Mouse (Mus musculus) gonadal fat pad, adult 2 months (tissue): Measurements from ENCODE around the gene Ntrk3. TPM values are rescaled to one million over a fixed set of nuclear protein-coding genes. Genes with fewer than 3 reads are reported as not detected.
A peak's percentile ranks its signal among the peaks of the same experiment; 100 is the strongest.

Experiments used
- DNase-seq: peaks from one replicate; pipeline ENCODE4 v3.0.0-alpha.2; 2012; ENCODE audit warnings: low read depth
- polyA plus RNA-seq: library from polyadenylated mRNA; depleted of rRNA; stranded (reverse); fragments of >200 nt; gene quantifications from 2 replicates; pipeline ENCODE4 v1.2.3, GENCODE M21; 2012

The Ntrk3 gene
- polyA plus RNA-seq, 1 experiment, result 12.8 TPM

DNA sequence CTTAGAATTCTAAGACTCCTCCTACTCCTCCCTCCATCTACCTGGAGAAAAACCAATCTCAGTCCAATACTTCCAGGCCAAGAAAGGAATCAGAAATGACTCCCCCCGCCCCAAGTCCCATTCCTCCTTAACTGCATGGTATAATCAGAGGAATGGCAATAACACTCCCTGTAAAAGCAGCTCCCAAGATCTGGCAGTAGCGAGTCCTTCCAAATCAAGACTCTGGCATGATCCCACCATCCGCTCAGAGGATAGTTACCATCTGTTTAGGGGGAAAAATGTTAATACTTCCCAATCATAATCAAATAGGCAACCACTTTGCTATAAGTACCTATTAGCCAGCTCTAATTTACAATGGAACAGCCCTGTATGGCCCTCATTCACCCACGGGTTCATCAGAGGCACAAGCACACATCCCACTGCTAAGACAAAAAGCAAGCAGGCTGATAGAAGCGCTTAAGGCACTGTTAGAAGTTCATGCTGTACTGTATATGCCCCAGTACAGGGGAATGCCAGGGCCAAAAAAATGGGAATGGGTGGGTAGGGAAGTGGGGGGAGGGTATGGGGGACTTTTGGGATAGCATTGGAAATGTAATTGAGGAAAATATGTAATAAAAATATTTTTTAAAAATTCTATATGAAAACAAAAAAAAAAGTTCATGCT, 294.3 kb downstream of the Ntrk3 start:
- DNase-seq, result no peak

DNA sequence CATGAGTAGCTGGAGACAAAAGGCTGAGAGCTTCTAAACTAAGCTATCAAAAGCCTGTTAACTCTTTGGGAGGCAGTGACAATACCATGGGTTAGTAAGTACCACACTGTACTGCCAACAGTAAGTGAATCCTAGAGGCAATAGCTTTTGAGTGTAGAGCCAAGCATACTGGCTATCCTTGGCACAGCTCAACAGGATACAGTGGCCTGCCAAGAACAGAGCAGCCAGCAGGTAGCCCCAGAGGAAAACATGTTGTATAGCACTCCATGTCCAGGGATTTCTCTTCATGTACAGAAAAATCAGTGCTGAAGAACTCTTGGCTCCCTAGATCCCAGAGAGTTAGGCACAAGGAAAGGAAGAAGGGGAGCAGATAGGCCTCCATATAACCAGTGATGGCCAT, 296.1 kb downstream of the Ntrk3 start:
- DNase-seq, result no peak

DNA sequence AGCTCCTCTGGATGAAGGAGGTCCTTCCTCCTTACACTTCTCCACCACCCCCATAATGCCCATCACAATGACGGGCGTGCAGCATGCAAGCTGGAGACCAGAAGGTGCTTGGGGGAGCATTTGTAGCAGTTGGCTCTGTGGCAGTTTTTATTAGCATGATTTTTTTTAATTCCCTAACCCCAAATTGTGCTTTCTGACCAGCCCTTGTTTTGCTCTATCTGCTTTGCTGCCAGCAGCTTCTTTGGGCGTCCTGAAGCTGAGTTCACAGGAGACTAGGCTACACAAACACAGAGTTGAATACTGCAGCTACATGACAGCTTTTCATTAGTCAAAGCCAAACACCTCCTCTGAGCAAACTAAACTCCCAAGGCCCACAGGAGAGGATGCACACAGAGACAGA, 296.9 kb downstream of the Ntrk3 start:
- DNase-seq, result no peak

DNA sequence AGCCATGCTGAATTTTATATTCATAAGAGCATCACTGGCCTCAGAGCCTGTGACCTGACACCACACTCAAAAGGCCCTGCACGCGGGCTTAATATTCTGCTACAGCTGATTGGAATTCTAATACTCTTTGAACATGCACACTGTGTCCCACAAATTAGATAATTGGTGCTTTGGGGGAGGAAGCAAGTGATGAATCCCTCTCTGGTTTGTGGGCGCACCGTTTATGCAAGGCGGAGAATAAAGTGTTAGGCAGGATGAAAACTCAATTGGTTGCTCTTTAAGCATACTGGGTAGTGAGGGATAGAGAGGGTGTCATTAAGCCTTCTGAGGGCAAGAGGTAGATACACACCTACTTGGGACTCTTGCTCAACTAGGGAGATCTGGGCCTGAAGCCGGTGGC, 297.3 kb downstream of the Ntrk3 start:
- no peak for DNase-seq

DNA sequence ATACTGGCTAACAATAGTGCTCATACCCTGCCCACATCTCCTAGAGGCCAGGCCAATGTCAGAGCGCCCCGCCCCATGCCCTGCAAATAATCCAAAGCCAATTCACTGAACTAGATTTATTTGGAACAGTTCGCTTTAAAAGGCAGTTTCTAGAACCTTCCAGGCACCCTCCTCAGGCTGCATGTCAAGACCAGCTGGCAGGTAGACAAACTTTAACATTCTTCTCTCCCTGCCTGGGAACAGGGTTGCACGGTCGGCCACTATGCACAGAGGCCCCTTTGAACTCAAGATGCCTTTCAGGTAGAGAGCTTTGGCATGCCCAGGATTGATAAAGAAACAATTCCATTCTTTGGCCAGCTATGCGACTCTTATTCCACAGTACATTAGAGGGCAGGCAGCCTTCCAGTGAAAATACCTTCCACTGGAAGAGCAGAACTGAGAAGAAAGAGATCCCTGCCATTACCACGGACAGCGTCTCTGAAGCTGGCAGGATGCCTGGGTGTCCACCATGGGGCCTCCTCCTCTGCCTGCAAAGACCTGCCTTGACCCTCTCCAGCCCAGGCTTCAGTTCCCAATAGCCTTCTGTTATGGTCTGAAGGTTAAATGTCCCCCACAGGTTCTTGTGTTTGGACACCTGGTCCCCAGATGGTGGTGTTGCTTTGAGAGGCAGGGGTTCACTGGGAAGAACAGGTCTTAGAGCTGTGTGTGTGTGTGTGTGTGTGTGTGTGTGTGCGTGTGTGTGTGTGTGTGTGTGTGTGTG, 298.3 kb downstream of the Ntrk3 start:
- no peak for DNase-seq

DNA sequence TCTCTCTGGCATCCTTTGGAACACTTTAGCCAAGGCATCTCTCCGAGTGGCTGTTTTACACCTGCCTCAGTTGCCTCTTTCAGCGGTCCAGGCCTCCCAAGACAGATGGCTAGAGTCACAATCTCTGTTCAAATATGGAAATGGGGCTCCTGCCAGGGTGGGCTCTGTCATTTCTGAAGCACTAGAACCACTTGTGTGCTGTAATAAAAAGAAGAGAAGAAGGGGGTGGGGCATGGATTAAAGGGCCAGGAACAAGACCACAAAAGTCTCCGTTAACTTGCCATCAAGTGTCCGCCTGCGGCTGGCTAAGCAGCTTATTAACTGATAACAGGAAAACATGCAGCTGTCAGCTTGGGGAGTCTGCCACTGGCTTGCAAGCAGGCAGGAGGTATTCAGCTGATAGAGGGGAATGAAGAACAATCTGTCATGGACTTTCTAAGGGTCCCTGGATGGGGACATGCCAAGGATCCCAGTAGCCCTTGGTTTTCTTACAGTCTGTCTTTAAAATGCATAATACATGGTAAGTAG, 304.1 kb downstream of the Ntrk3 start:
- no peak for DNase-seq

DNA sequence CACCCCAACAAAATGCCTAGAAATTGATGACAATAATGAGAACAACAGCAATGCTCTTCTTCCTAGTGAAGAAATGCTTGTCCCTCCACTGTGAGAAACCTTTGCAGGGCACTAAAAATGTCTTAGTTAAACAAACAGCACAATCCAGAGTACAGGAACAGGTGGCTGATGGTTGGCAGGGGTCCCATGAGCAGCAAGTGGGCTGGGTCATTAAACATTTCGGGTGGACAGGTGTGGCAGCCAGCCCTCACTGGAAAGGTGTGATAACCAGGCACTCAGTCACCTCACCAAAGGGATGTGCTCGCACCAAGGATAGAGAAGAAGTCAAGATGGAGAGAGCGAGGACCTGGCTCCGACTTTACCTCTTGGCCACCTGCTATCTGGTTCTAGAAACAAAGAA, 306.2 kb downstream of the Ntrk3 start:
- DNase-seq, result no peak

DNA sequence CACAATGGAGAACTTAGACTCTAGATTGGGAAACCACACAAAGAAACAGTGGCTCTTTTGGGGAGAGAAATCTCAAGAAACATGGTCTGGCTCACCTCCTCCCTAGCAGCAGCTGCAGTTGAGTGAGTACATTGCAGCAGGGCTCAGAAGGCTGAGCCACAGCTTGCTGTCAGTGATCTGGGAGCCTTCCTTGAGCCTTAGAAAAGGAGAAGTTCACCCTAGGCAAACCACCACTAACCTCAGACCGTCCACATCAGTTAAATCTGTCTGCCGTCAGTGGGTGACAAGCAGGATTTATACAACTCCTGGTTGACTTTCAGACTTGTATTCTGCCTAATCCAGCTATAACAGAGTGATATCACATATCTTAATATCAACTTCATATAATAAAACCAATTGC, 325.6 kb downstream of the Ntrk3 start:
- no peak for DNase-seq

DNA sequence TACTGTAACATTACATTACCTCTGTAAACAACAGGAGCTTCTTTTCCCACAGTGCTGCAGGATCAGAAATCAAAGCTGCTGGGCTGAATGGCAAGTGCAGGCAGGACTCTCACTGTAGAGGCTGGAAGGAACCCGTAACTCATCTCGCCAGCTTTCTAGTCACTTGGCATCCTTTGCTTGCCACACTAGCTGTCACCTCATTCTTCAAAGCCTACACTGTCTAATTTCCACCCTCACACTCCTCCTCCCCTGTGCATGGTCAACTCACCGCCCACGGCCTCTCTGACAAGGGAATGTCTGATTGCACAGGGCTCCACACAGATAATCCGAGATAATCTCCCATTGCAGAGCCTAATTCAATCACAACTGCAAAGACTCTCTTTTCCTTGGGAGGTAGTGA, 327.8 kb downstream of the Ntrk3 start:
- peak; percentile 94 for DNase-seq

DNA sequence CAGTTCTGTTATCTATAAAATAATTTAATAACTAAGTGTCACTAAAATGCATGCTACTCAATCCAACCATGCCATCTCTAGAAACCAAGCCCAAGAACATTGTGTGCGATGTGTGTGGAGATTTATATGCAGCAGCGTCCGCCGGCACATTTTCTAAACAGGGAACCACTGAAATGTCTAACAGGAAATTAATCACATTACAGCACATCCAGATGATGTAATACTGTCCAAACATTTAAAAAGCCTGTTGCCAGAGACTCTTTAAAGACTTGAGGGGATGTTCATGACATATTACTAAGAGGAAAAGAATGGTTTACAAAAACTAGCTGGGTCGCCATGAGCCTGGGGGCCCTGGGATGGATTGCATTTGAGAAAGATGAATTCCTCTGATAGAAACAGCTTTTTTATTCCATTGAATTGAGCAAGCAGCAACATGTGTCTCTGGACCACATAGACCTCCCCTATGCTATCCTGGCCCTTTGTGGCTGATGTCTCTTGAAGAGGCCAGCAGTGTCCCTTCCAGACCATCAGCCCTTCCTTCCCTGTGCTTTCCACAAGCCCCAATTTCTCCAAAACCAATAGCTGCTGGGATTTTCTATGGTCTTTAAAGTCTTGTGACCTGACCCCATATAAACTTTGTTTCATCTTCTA, 331.0 kb downstream of the Ntrk3 start:
- DNase-seq, result no peak

DNA sequence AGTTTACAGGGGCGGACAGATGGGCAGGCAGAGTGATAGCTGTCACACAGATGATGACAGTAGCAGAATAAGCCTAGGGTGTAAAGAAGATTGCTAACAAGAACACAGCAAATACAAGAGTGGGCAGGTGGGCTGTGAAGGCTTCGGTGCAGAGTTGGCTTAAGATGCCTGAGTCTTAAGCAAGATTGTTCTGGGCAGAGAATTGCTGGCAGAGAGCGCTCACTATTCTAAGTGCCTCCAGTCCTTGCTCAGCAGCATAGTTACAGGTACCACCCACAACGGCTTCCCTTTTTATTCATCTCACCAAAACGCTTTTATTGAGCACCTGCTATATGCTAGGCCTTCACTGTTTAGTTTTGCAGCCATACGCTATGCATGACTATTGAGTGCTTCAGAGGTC, 333.3 kb downstream of the Ntrk3 start:
- no peak for DNase-seq

DNA sequence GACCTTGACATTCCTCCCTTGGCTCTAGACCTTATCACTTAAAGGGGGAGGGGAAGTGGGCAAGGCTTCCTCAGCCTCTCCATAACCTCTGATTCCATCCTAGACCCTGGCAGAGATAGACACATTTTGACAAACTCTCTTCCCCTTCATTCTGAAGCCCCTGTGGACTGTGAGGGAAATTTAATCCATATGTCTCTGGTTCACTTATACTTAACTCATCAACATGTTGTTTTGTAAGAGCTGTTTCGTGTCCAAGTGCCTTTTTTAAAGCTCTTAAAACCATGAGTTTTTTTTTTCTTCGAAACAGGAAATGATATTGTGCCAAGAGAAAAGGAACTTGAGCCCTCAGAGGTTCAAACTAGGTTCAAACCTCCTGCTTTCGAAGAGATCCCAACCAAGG, 335.3 kb downstream of the Ntrk3 start:
- no peak for DNase-seq

DNA sequence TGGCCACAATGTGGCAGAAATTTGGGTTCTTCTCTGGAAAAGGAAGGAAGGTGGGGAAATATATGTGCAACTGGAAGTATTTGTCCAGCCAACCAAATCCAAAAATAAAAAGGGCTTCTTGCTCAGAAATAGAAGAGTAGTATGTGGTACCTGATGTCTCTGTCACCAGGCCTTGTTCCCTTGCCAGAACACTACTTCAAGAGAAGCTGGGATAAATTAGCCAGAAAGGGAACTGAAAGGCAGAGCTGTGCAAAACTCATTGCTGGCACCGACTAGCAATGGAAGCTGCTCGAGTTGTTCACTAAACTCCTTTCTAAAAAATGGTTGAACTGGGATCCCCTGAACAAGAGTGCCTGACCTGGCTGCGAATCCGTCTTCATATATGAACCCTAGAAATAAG, 337.6 kb downstream of the Ntrk3 start:
- no peak for DNase-seq

DNA sequence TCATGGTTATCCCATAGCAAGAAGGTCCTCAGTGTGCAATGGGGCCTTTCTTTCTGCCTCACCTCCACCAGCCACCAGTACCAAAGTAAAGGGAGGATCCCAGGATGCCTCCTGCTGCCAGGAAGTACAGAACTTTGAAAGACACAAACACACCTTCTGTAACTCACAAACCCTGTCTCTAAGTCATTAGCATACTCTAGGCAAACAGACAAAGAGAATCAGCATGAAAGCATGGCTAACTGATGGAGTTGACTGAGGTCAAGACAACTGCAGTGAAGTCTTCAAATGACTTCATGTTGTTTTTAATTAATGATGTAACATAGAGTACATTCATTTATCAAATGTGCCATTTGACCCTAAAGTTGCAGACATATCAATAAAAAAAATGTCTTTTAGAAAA, 339.4 kb downstream of the Ntrk3 start:
- DNase-seq, result no peak

DNA sequence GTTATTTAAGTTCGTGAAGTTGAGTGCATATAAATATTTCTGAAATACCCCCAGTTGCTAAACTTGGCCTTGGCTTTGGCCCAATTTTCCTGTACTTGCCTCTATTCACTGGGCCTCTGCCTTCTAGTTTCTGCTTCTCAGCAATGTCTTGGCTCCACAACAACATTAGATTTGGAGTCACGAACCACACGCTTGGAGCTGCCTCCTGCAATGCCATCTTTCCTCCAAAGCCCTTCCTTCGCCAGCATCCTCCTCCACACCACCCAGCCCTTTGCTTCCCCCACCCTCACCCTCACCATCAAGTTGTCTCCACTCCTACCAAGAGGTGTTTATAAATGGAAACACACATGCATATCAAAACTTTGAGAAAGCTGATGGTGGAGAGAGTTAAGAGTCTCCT, 340.6 kb downstream of the Ntrk3 start:
- no peak for DNase-seq

DNA sequence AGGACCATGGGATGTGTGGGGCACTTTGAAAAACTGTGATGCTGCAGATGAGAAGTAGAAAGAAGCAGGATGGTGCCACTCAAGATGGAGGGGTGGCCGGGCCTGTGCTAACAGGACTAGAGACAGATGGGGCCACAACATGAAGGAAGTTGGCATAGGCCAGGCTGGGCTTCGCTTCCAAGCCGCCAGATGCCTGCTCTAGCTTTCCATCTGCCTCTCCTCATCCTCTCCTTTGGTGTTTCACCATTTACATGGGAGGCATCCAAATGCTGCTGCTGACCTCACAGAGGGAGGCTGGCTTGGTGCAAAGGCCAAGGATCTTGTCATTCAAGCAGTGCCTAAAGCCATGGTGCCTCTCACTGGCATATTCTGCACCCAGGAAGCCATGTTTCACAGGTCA, 347.8 kb downstream of the Ntrk3 start:
- no peak for DNase-seq

DNA sequence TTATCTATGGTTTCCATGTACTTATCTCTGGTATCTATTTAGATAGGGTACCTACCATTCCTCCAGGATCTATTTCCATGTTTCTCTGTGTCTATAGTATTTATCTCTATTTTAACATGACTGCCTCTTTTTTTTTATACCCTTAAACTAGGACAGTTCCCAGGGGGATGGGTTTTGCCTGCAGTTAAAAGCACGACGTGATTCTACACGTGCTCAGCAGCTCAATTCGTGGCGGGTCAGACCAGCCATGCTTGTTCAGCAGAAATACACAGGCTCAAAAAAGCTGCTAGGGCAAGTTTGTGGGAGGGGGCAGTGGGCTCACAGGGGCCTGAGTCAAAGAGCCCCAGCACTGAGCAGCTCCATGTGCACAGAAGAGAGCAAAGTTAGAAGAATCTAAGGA, 349.7 kb downstream of the Ntrk3 start:
- DNase-seq, result no peak

DNA sequence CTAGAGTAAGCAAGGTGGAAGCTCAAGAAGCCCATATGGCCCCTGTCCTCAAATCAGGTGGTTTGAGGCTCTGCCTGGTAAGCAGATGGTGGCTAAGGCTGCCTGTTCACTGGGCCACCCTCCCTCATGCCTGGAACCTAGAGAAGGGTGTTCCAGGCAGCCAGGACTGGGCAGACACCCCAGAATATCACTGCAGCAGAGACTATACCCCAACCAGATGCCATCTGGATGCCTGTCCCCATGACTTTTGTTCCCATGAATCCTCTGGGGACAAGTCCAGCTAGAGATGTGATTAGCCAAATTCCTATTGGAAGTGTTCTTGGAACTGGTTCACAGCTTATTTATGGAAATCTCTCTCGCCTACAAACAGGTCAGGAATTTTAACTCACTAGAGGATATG, 351.8 kb downstream of the Ntrk3 start:
- no peak for DNase-seq

DNA sequence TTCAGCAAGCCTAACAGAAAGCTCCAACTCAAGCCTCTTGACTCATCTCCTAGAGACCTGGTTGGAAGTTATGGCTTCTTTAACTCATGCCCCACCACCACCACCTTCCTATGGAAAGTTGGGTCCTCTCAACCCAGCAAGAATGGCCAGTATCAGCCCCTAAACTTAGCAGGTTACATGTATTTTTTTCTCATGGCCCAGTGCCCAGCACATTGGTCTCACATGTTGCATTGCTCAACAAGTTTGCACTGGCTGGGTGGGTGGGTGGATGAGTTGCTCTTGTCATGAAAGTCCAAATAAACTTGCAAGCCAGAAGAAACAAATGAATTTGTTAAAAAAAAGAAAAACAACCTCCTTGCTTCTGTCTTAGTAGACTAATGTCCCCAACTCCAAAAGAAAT, 353.7 kb downstream of the Ntrk3 start:
- no peak for DNase-seq

DNA sequence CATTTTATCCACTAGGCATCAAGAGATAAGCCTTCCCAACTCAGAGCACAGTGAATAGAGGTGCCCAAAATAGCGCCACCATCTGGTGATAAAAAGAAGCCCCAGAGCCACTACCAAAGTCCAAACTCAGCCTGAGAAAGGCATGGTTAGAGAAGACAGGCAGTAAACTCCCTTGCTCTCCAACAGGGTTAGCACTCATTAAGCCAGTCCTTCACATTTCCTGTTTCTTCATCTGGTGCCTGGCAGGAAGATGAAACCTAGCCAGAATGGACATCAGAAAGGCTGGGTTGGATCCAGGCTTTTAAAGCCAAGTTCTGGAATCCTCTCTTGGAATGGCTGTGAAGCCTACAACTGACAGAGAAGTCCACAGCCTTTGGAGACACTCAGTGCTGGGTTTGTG, 355.7 kb downstream of the Ntrk3 start:
- no peak for DNase-seq

DNA sequence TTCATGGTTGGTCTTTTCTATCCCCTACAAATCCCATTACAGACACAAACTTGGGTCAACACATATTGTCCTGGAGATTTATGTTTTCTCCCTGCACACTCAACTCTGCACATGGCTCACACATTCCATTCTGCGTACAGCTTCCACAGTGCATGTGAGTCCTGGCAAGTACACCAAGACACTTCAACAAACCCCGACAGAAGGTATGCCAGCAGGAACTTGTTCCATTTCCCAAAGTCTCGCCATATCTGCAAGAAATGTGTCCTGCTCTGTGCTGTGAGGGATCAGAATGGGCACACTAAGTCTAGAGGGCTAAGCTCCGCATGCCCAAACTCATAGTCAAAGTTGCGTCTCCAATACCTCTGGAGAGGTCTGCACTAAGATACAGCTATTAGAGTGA, 358.0 kb downstream of the Ntrk3 start:
- no peak for DNase-seq

DNA sequence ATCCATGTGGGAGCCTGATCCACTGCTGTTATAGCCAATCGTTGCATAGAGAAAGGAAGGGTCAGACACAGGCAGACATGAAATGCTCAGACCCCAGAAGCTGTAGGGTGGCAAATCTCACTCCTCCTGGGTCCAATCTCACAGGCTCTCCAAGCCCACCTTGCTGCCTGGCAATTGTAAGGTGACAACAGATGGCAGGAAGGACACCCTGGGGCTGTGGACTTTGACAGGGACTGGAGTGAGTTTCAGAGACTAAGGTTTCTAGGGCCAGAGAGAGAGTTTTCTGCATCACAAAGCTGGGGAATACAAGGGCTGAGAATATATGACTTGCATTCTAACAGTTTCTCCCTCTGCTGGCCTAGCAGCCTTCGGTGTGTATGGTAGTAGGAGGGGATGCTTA, 359.5 kb downstream of the Ntrk3 start:
- DNase-seq, result no peak

DNA sequence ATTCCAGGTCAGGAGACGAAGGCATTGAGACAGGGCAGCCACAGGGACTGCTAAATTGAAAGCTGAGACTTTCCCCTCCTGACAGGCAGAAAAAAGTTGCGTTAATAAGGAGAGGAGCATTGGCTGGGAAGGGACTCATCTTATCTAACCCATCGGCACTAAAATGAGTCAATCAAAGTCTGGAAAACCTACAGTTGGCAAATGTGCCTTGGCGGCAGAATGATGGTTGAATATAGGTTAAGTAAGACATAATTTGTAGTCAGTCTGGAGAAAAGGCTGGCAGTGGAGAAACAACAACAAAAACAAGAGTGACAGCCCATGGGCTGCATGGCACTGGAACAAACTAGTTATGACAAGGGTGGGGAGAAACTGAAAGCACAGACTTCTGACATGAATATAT, 360.9 kb downstream of the Ntrk3 start:
- DNase-seq, result peak; percentile 74
